Mouse (Mus musculus) lung, postnatal 0 days (tissue): ENCODE data around the gene Zfp26.
A peak's percentile ranks its signal among the peaks of the same experiment; 100 is the strongest.

ENCODE experiments used
- CTCF ChIP-seq: IDR thresholded peaks from 2 replicates; pipeline ENCODE4 v1.5.1; 2016; ENCODE audit warnings: antibody characterized with exemption, mild to moderate bottlenecking
- EP300 ChIP-seq: IDR thresholded peaks from 2 replicates; pipeline ENCODE4 v1.6.1; 2016; ENCODE audit warnings: antibody characterized with exemption, mild to moderate bottlenecking, control low read depth

DNA sequence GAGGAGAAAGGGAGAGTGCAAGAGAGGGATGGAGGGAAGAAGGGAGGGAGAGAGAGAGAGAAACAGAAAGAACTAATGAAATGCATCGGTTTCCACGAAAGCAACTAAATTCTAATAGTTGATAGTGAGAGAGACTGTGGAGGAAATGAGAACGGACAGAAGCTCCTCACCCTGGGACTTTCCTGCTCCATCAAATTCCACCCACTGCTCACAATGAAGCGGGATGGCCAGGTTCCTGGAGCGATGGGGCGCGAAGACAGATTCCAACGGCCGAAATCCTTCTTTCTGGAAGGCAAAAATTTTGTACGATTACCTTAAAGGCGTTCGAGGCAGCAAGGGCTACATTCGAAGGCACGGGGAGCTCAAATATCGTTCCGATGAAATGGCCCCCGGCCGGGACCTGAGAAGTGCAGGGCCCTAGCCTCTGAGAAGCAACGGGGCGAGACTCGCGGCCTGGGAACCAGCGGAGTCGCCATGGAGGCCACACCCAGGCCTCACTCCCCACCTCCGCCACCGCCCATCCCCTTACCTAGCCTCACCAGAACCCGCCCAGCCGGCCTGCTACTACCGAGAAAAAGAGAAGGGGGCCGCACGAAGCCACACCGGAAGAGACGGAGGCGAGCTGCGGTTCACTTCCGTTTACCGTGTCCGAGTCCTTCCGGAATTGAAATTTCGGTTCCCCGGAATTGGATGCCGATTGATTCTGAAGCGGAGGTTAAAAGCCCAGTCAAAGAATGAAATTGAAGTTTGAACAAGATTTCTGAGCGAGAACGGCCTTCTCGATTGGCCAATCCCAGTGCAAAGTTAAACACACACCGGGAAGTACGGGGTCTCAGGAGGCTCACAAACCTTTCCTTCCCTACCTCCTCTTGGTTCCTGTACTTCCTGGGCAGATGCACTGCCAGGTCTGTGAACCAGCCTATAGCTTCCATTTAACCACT is at the start of gene Zfp26:
- TF ChIP-seq CTCF (no peak), EP300 (peak; percentile 65)
